Mouse (Mus musculus): ENCODE results near the gene Shank1.

GRCm38 (mm10) chr7:44384716-44385059 lies 74.6 kb downstream of the Shank1 start:
- TF ChIP-seq ETS1 (IDR thresholded peaks at IDR 0.05; ENCODE audit: low read depth, low read length) (no peak), KAT2A (conservative IDR thresholded peaks at IDR 0.05; ENCODE audit: low read depth, low read length) (no peak), CTCF (IDR thresholded peaks at IDR 0.05 in 2 of 3, conservative IDR thresholded peaks at IDR 0.05 in 1 of 3; ENCODE audit: control insufficient read depth in 1 of 3, insufficient read depth in 1 of 3, low read depth in 2 of 3, low read length in 3 of 3, poor library complexity in 1 of 3, severe bottlenecking in 1 of 3) (no peak), CHD2 (IDR thresholded peaks at IDR 0.05; ENCODE audit: low read length) (no peak), POLR2A (IDR thresholded peaks at IDR 0.05; ENCODE audit: control insufficient read depth in 1 of 2, insufficient read depth in 1 of 2, low read depth in 1 of 2, low read length in 2 of 2, poor library complexity in 1 of 2) (no peak), RAD21 (IDR thresholded peaks at IDR 0.05; ENCODE audit: low read depth, low read length) (no peak), GATA1 (IDR thresholded peaks at IDR 0.05; ENCODE audit: low read depth, low read length) (no peak), SIN3A (IDR thresholded peaks at IDR 0.05; ENCODE audit: low read length) (no peak)
